Mouse (Mus musculus): ENCODE results near the gene Snx27.

DNA sequence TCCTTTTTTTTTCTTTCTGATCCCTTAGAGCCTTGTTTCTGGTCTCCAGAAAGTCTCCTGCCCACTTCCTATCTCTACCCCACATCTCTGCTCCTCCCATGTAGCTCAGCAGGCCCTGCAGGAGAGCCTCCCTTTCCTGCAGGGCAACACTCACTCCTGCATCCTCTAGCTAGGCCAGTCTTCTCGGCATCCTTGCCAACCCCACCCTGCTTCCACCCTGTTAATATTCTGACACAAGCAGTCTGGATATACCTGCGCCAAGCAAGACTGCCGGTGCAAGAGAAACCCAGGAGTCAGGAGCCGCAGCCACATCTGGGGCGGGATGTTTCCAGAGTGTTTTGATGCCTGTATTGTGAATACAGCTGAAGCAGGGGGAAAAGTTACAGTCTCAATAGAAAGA is 29.3 kb upstream of the Snx27 start:
- TF ChIP-seq CTCF (IDR thresholded peaks at IDR 0.05; ENCODE audit: low read depth, low read length) = no peak
- no peak for TF ChIP-seq POLR2A (IDR thresholded peaks at IDR 0.05; ENCODE audit: borderline replicate concordance, low read depth, low read length)

Measured in bone marrow macrophage, adult 2 months (primary cell).